Mouse (Mus musculus): Measurements from ENCODE around the gene Vmn1r229. TPM values are rescaled to one million over a fixed set of nuclear protein-coding genes. Genes with fewer than 3 reads are reported as not detected.

Gene Vmn1r229
- not detected in 2 replicates for polyA plus RNA-seq (2012; rRNA removed; ENCODE audit: low replicate concordance)

DNA sequence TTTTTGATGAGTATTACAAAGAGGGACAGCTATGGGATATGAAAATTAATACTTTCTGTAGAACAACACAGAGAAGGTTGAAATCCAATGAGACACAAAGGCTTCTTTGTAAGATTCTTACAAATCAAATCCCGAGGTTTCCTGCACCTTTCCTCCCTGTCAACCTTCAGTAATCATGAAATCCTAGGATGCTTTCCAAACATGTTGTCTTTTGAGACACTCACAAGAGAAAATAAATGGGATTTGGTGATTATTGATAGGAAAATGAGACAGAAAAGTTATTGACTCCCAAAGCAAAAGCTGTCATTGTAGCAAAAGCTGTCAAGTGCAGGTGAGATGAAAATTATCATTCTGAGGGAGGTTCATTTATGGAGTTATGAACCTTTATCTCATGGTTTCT, at the start of gene Vmn1r229:
Gene Vmn1r229 (plus strand): TSS at position 301 of the 400 bp plus-strand sequence.

DNA sequence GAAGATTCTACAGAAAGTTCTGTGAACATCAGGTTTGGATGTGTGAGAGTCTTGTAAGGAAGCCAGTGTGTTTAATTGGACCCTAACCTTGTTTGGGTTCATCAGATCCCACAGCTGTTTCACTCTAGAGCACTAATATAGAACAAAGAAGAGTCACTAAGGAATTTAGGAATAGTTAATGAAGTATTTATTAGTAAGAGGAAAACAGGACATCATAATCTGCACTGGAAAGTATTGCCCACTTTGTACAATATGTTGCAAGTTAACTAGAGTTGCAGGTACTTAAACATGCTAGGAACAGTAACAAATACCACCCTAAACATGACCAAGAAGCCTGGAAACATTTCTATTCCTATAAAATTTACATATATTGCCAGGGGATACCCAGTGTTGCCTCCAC, 25.3 kb upstream of the Vmn1r229 start, which contains the start of gene Vmn1r228:
Gene Vmn1r228 (minus strand): TSS at position 101 of the 400 bp plus-strand sequence.

DNA sequence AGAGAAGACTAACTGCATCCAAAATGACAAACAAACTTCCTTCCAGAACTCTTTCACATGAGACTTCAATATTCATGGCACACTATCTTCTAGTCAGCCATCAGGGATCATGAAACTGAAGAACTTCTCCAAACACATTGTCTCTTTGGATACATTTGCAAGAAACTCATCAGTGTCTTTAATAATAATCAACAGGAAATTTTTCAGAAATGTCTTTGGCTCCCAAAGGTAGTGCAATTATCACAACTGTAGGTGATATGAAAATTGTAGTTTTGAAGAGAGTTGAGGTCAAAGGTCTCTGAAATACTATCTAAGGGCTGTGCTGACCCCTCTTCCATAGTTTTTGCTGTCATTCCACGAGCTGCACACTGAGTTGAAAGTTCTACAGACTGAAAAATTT, 28.8 kb downstream of the Vmn1r229 start, which contains the start of gene Vmn1r230:
Gene Vmn1r230 (plus strand): TSS at position 301 of the 400 bp plus-strand sequence.

Other genes with a start within 250 kb of the Vmn1r229 start
- not detected in 2 replicates for gene Vmn2r109, start 246.8 kb upstream of the Vmn1r229 start, polyA plus RNA-seq (2012; rRNA removed; ENCODE audit: low replicate concordance)
- not detected in 2 replicates for gene Vmn2r110, start 215.1 kb upstream of the Vmn1r229 start, polyA plus RNA-seq (2012; rRNA removed; ENCODE audit: low replicate concordance)
- not detected in 2 replicates for gene Fpr-rs3, start 186.7 kb upstream of the Vmn1r229 start, polyA plus RNA-seq (2012; rRNA removed; ENCODE audit: low replicate concordance)
- gene Vmn1r226, start 128.7 kb upstream of the Vmn1r229 start, polyA plus RNA-seq (2012; rRNA removed; ENCODE audit: low replicate concordance), result not detected in 2 replicates
- not detected in 2 replicates for gene Vmn1r227, start 81.7 kb upstream of the Vmn1r229 start, polyA plus RNA-seq (2012; rRNA removed; ENCODE audit: low replicate concordance)
- gene Vmn1r228, start 25.4 kb upstream of the Vmn1r229 start, polyA plus RNA-seq (2012; rRNA removed; ENCODE audit: low replicate concordance), result not detected in 2 replicates
- not detected in 2 replicates for gene Vmn1r230, start 28.9 kb downstream of the Vmn1r229 start, polyA plus RNA-seq (2012; rRNA removed; ENCODE audit: low replicate concordance)
- gene Vmn1r231, start 93.5 kb downstream of the Vmn1r229 start, polyA plus RNA-seq (2012; rRNA removed; ENCODE audit: low replicate concordance), result not detected in 2 replicates
- not detected in 2 replicates for gene Vmn1r232, start 108.2 kb downstream of the Vmn1r229 start, polyA plus RNA-seq (2012; rRNA removed; ENCODE audit: low replicate concordance)
- gene Ppp2r1a, start 133.8 kb downstream of the Vmn1r229 start, polyA plus RNA-seq (2012; rRNA removed; ENCODE audit: low replicate concordance), result 148 and 218 TPM in 2 replicates
- not detected in 2 replicates for gene Vmn1r233, start 184.9 kb downstream of the Vmn1r229 start, polyA plus RNA-seq (2012; rRNA removed; ENCODE audit: low replicate concordance)
- gene Zfp160, start 197.3 kb downstream of the Vmn1r229 start, polyA plus RNA-seq (2012; rRNA removed; ENCODE audit: low replicate concordance), result 1.3 and 3.4 TPM in 2 replicates

Measured in mammary gland, adult 2 months (tissue).